Mouse (Mus musculus): ENCODE data around the gene Fbxw4. TPM values are rescaled to one million over a fixed set of nuclear protein-coding genes. Genes with fewer than 3 reads are reported as not detected.

Gene Fbxw4
- total and polyA plus RNA-seq, 2 experiments from 2014 or later, result 3.0 to 43.7 TPM

- peak overlapping the region; percentile 22; the same call in 1 of the 2 replicates for H3K4me2 ChIP-seq (ENCODE audit: low read depth, low read length)
- H3K27ac ChIP-seq (ENCODE audit: low read depth), result 0 out of 2 replicates have a peak overlapping the region, but pooled peaks have one; percentile 22
- TF ChIP-seq CTCF (IDR thresholded peaks at IDR 0.05; ENCODE audit: low read depth) (no peak), EP300 (IDR thresholded peaks at IDR 0.05; ENCODE audit: low read depth) (no peak)
- DNase-seq (ENCODE audit: low spot score), result no peak
- H3K9me3 ChIP-seq (replicated peaks; ENCODE audit: control insufficient read depth, low read length), result no peaks in the 10 kb centered on the region
- peak overlapping the region; percentile 25; the same call in 1 of the 2 replicates for H3K9ac ChIP-seq (replicated peaks; ENCODE audit: low read depth, low read length)
- H3K4me3 ChIP-seq (ENCODE audit: low read depth, low read length), result no peak overlapping the region; the same call in 1 of the 2 replicates
- no peak for ATAC-seq (ENCODE audit: insufficient read depth, low read depth)
- H3K27me3 ChIP-seq (ENCODE audit: control insufficient read depth, insufficient read depth, low read length), result no peaks in the 10 kb centered on the region
- H3K36me3 ChIP-seq (replicated peaks; ENCODE audit: control insufficient read depth, insufficient read depth, low read length), result peaks cover 57% of the 10 kb centered on the region
- WGBS, result 44% methylated on average over 5 of the region's 5 CpGs
- peaks cover 9% of the 10 kb centered on the region for H3K4me1 ChIP-seq (ENCODE audit: control insufficient read depth, insufficient read depth)
Measured at GRCm38 (mm10) chr19:45630953-45631352, 29.2 kb downstream of the Fbxw4 start.

DNA sequence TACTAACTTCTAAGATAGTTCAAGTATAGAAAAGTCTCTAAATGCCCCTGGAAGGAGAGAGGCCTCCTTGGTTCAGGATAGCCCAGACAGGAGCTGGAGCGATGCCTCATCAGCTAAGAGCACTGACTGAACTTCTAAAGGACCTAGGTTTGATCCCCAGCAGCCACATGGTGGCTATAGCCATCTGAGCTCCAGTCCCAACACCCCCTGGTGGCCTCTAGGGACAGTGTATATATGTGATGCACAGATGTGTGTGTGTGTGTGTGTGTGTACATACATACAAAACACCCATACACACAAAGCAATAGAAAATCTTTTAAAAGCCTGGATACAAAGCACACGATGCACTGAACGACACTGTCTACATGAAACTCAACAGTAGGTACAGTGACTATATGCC lies 30.9 kb downstream of the Fbxw4 start:
- DNase-seq (ENCODE audit: low spot score) (no peak), ATAC-seq (ENCODE audit: insufficient read depth, low read depth) (no peak)
- 97% methylated on average over 3 of the region's 3 CpGs for WGBS
- Histone ChIP-seq H3K36me3 (replicated peaks; ENCODE audit: control insufficient read depth, insufficient read depth, low read length) (peaks cover 46% of the 10 kb centered on the region), H3K9me3 (replicated peaks; ENCODE audit: control insufficient read depth, low read length) (no peaks in the 10 kb centered on the region), H3K4me3 (ENCODE audit: low read depth, low read length) (no peak overlapping the region), H3K4me1 (ENCODE audit: control insufficient read depth, insufficient read depth) (peaks cover 9% of the 10 kb centered on the region), H3K9ac (replicated peaks; ENCODE audit: low read depth, low read length) (no peak overlapping the region), H3K27me3 (ENCODE audit: control insufficient read depth, insufficient read depth, low read length) (no peaks in the 10 kb centered on the region), H3K4me2 (ENCODE audit: low read depth, low read length) (no peak overlapping the region), H3K27ac (ENCODE audit: low read depth) (no peak overlapping the region)
- TF ChIP-seq EP300 (IDR thresholded peaks at IDR 0.05; ENCODE audit: low read depth), result no peak

DNA sequence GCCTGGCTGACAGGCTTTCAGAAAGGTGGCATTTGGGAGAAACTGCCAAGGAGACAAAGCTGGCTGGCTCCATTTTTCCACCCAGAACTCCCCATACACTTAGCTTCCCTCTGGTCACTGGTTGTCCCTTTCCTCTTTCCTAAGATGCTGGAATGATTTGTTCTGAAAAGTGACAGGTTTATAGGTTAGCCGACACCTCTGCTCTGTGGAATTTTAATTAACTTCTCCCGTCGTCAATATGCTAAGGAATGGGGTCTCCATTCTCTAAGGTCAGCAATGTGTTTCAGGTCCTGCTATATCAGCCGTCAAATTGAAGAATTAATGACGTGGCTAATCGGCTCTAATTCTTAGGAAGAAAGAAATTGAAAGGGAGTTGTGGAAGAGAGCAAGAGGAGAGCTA lies 31.5 kb downstream of the Fbxw4 start:
- peaks cover 41% of the 10 kb centered on the region for H3K36me3 ChIP-seq (replicated peaks; ENCODE audit: control insufficient read depth, insufficient read depth, low read length)

GRCm38 (mm10) chr19:45627036-45627435 lies 33.1 kb downstream of the Fbxw4 start:
- no peak for DNase-seq (ENCODE audit: low spot score)

More for the DNA sequence above, 31.5 kb downstream of the Fbxw4 start:
- no peaks in the 10 kb centered on the region for H3K9me3 ChIP-seq (replicated peaks; ENCODE audit: control insufficient read depth, low read length)
- H3K9ac ChIP-seq (replicated peaks; ENCODE audit: low read depth, low read length), result no peak overlapping the region
- WGBS, result 84% methylated on average over 6 of the region's 6 CpGs
- peaks cover 9% of the 10 kb centered on the region for H3K4me1 ChIP-seq (ENCODE audit: control insufficient read depth, insufficient read depth)
- TF ChIP-seq CTCF (IDR thresholded peaks at IDR 0.05; ENCODE audit: low read depth), result no peak
- no peak for TF ChIP-seq EP300 (IDR thresholded peaks at IDR 0.05; ENCODE audit: low read depth)
- ATAC-seq (ENCODE audit: insufficient read depth, low read depth), result no peak
- no peak overlapping the region for H3K4me3 ChIP-seq (ENCODE audit: low read depth, low read length)
- no peaks in the 10 kb centered on the region for H3K27me3 ChIP-seq (ENCODE audit: control insufficient read depth, insufficient read depth, low read length)
- DNase-seq (ENCODE audit: low spot score), result no peak
- H3K27ac ChIP-seq (ENCODE audit: low read depth), result no peak overlapping the region
- H3K4me2 ChIP-seq (ENCODE audit: low read depth, low read length), result no peak overlapping the region

GRCm38 (mm10) chr19:45623710-45624109 lies 36.4 kb downstream of the Fbxw4 start:
- no peaks in the 10 kb centered on the region for H3K27me3 ChIP-seq (ENCODE audit: control insufficient read depth, insufficient read depth, low read length)
- H3K4me3 ChIP-seq (ENCODE audit: low read depth, low read length), result no peak overlapping the region
- no peak overlapping the region for H3K9ac ChIP-seq (replicated peaks; ENCODE audit: low read depth, low read length)
- H3K27ac ChIP-seq (ENCODE audit: low read depth), result no peak overlapping the region
- DNase-seq (ENCODE audit: low spot score), result no peak
- 77% methylated on average over 4 of the region's 4 CpGs for WGBS
- H3K36me3 ChIP-seq (replicated peaks; ENCODE audit: control insufficient read depth, insufficient read depth, low read length), result peaks cover 43% of the 10 kb centered on the region
- no peak for ATAC-seq (ENCODE audit: insufficient read depth, low read depth)
- TF ChIP-seq EP300 (IDR thresholded peaks at IDR 0.05; ENCODE audit: low read depth) (no peak), CTCF (IDR thresholded peaks at IDR 0.05; ENCODE audit: low read depth) (no peak)
- H3K4me2 ChIP-seq (ENCODE audit: low read depth, low read length), result no peak overlapping the region
- no peaks in the 10 kb centered on the region for H3K9me3 ChIP-seq (replicated peaks; ENCODE audit: control insufficient read depth, low read length)
- no peaks in the 10 kb centered on the region for H3K4me1 ChIP-seq (ENCODE audit: control insufficient read depth, insufficient read depth)

More at GRCm38 (mm10) chr19:45627036-45627435, 33.1 kb downstream of the Fbxw4 start:
- H3K27me3 ChIP-seq (ENCODE audit: control insufficient read depth, insufficient read depth, low read length), result no peaks in the 10 kb centered on the region
- H3K9ac ChIP-seq (replicated peaks; ENCODE audit: low read depth, low read length), result no peak overlapping the region
- peaks cover 42% of the 10 kb centered on the region for H3K36me3 ChIP-seq (replicated peaks; ENCODE audit: control insufficient read depth, insufficient read depth, low read length)
- TF ChIP-seq CTCF (IDR thresholded peaks at IDR 0.05; ENCODE audit: low read depth) (no peak), EP300 (IDR thresholded peaks at IDR 0.05; ENCODE audit: low read depth) (no peak)
- no peak overlapping the region for H3K27ac ChIP-seq (ENCODE audit: low read depth)
- no peak overlapping the region for H3K4me3 ChIP-seq (ENCODE audit: low read depth, low read length)
- H3K9me3 ChIP-seq (replicated peaks; ENCODE audit: control insufficient read depth, low read length), result no peaks in the 10 kb centered on the region
- no peak for ATAC-seq (ENCODE audit: insufficient read depth, low read depth)
- WGBS, result 15% methylated on average over 3 of the region's 3 CpGs
- peaks cover 9% of the 10 kb centered on the region for H3K4me1 ChIP-seq (ENCODE audit: control insufficient read depth, insufficient read depth)
- H3K4me2 ChIP-seq (ENCODE audit: low read depth, low read length), result no peak overlapping the region

GRCm38 (mm10) chr19:45622144-45622543 lies 38.0 kb downstream of the Fbxw4 start:
- Histone ChIP-seq H3K4me2 (ENCODE audit: low read depth, low read length) (no peak overlapping the region), H3K4me1 (ENCODE audit: control insufficient read depth, insufficient read depth) (no peaks in the 10 kb centered on the region), H3K27ac (ENCODE audit: low read depth) (no peak overlapping the region), H3K9me3 (replicated peaks; ENCODE audit: control insufficient read depth, low read length) (no peaks in the 10 kb centered on the region), H3K36me3 (replicated peaks; ENCODE audit: control insufficient read depth, insufficient read depth, low read length) (peaks cover 33% of the 10 kb centered on the region), H3K27me3 (ENCODE audit: control insufficient read depth, insufficient read depth, low read length) (no peaks in the 10 kb centered on the region), H3K4me3 (ENCODE audit: low read depth, low read length) (no peak overlapping the region), H3K9ac (replicated peaks; ENCODE audit: low read depth, low read length) (no peak overlapping the region)
- WGBS, result 80% methylated on average over 5 of the region's 5 CpGs
- ATAC-seq (ENCODE audit: insufficient read depth, low read depth) (no peak), DNase-seq (ENCODE audit: low spot score) (no peak)
- TF ChIP-seq CTCF (IDR thresholded peaks at IDR 0.05; ENCODE audit: low read depth), result no peak
- TF ChIP-seq EP300 (IDR thresholded peaks at IDR 0.05; ENCODE audit: low read depth), result no peak
